Mouse (Mus musculus): Measurements from ENCODE around the gene Pcsk2. TPM values are rescaled to one million over a fixed set of nuclear protein-coding genes. Genes with fewer than 3 reads are reported as not detected.

Gene Pcsk2
- polyA plus RNA-seq, 1 experiment = 0.08 TPM

DNA sequence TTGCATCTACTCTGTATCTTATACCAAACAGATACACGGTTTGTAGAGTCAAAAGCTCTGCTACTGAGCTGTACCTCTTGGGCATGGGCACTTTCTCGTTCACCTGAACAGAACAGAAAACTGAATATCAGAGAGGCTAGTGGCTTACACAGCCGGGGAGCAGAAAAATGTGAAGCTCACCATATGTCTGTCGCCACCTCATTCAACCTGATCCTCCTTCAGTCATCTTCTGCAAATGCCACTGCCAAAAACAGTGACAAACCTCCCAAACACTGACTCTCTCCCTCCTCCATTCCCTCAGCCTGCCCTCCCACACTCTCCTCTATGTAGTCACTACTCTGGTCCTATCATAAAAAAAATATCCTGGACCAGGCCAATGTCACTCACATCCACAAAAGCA lies 165.9 kb downstream of the Pcsk2 start:
- no peak for DNase-seq
- H3K27ac ChIP-seq (ENCODE audit: control insufficient read depth, insufficient read depth, low read length) = no peak overlapping the region
- H3K4me3 ChIP-seq (ENCODE audit: control insufficient read depth, insufficient read depth, low read length) = no peak overlapping the region
- WGBS = 84% methylated on average over 4 of the region's 4 CpGs
- H3K4me1 ChIP-seq (replicated peaks; ENCODE audit: control insufficient read depth, insufficient read depth, low read length) = no peaks in the 10 kb centered on the region
- H3K27me3 ChIP-seq (ENCODE audit: control insufficient read depth, insufficient read depth, low read length) = no peaks in the 10 kb centered on the region
- H3K36me3 ChIP-seq (ENCODE audit: control insufficient read depth, insufficient read depth, low read length) = no peaks in the 10 kb centered on the region
- no peak for TF ChIP-seq CTCF (IDR thresholded peaks at IDR 0.05; ENCODE audit: borderline replicate concordance, control insufficient read depth, extremely low read depth, insufficient read depth, low read length, poor library complexity)
- no peak for TF ChIP-seq POLR2A (IDR thresholded peaks at IDR 0.05; ENCODE audit: control insufficient read depth, extremely low read depth, insufficient read depth, low read length, poor library complexity)

- Histone ChIP-seq H3K27ac (ENCODE audit: control insufficient read depth, insufficient read depth, low read length) (no peak overlapping the region), H3K27me3 (ENCODE audit: control insufficient read depth, insufficient read depth, low read length) (no peaks in the 10 kb centered on the region), H3K4me3 (ENCODE audit: control insufficient read depth, insufficient read depth, low read length) (no peak overlapping the region), H3K36me3 (ENCODE audit: control insufficient read depth, insufficient read depth, low read length) (no peaks in the 10 kb centered on the region), H3K4me1 (replicated peaks; ENCODE audit: control insufficient read depth, insufficient read depth, low read length) (no peaks in the 10 kb centered on the region)
- TF ChIP-seq CTCF (IDR thresholded peaks at IDR 0.05; ENCODE audit: borderline replicate concordance, control insufficient read depth, extremely low read depth, insufficient read depth, low read length, poor library complexity) = no peak
- TF ChIP-seq POLR2A (IDR thresholded peaks at IDR 0.05; ENCODE audit: control insufficient read depth, extremely low read depth, insufficient read depth, low read length, poor library complexity) = no peak
- 85% methylated on average over 3 of the region's 3 CpGs for WGBS
- no peak for DNase-seq
These were observed 166.9 kb downstream of the Pcsk2 start for GRCm38 (mm10) chr2:143712901-143713300.

- 88% methylated on average over 4 of the region's 4 CpGs for WGBS
- DNase-seq = no peak
- H3K27me3 ChIP-seq (ENCODE audit: control insufficient read depth, insufficient read depth, low read length) = no peaks in the 10 kb centered on the region
These were observed 167.9 kb downstream of the Pcsk2 start for GRCm38 (mm10) chr2:143713902-143714301.

GRCm38 (mm10) chr2:143715110-143715509 lies 169.2 kb downstream of the Pcsk2 start:
- H3K27me3 ChIP-seq (ENCODE audit: control insufficient read depth, insufficient read depth, low read length) = no peaks in the 10 kb centered on the region
- H3K4me3 ChIP-seq (ENCODE audit: control insufficient read depth, insufficient read depth, low read length) = no peak overlapping the region
- no peak for TF ChIP-seq CTCF (IDR thresholded peaks at IDR 0.05; ENCODE audit: borderline replicate concordance, control insufficient read depth, extremely low read depth, insufficient read depth, low read length, poor library complexity)
- no peak for TF ChIP-seq POLR2A (IDR thresholded peaks at IDR 0.05; ENCODE audit: control insufficient read depth, extremely low read depth, insufficient read depth, low read length, poor library complexity)
- DNase-seq = no peak
- no peaks in the 10 kb centered on the region for H3K36me3 ChIP-seq (ENCODE audit: control insufficient read depth, insufficient read depth, low read length)
- no peak overlapping the region for H3K27ac ChIP-seq (ENCODE audit: control insufficient read depth, insufficient read depth, low read length)
- 68% methylated on average over 4 of the region's 4 CpGs for WGBS
- no peaks in the 10 kb centered on the region for H3K4me1 ChIP-seq (replicated peaks; ENCODE audit: control insufficient read depth, insufficient read depth, low read length)

More at GRCm38 (mm10) chr2:143713902-143714301, 167.9 kb downstream of the Pcsk2 start:
- Histone ChIP-seq H3K4me3 (ENCODE audit: control insufficient read depth, insufficient read depth, low read length) (no peak overlapping the region), H3K36me3 (ENCODE audit: control insufficient read depth, insufficient read depth, low read length) (no peaks in the 10 kb centered on the region), H3K4me1 (replicated peaks; ENCODE audit: control insufficient read depth, insufficient read depth, low read length) (no peaks in the 10 kb centered on the region), H3K27ac (ENCODE audit: control insufficient read depth, insufficient read depth, low read length) (no peak overlapping the region)
- TF ChIP-seq POLR2A (IDR thresholded peaks at IDR 0.05; ENCODE audit: control insufficient read depth, extremely low read depth, insufficient read depth, low read length, poor library complexity) (no peak), CTCF (IDR thresholded peaks at IDR 0.05; ENCODE audit: borderline replicate concordance, control insufficient read depth, extremely low read depth, insufficient read depth, low read length, poor library complexity) (no peak)

GRCm38 (mm10) chr2:143723231-143723630 lies 177.3 kb downstream of the Pcsk2 start:
- WGBS = 26% methylated on average over 4 of the region's 4 CpGs
- Histone ChIP-seq H3K27me3 (ENCODE audit: control insufficient read depth, insufficient read depth, low read length) (no peaks in the 10 kb centered on the region), H3K4me3 (ENCODE audit: control insufficient read depth, insufficient read depth, low read length) (no peak overlapping the region)

GRCm38 (mm10) chr2:143724101-143724500 lies 178.1 kb downstream of the Pcsk2 start:
- WGBS = 86% methylated on average over 4 of the region's 4 CpGs
- TF ChIP-seq CTCF (IDR thresholded peaks at IDR 0.05; ENCODE audit: borderline replicate concordance, control insufficient read depth, extremely low read depth, insufficient read depth, low read length, poor library complexity) = no peak
- no peak for TF ChIP-seq POLR2A (IDR thresholded peaks at IDR 0.05; ENCODE audit: control insufficient read depth, extremely low read depth, insufficient read depth, low read length, poor library complexity)

More at GRCm38 (mm10) chr2:143723231-143723630, 177.3 kb downstream of the Pcsk2 start:
- no peak for TF ChIP-seq CTCF (IDR thresholded peaks at IDR 0.05; ENCODE audit: borderline replicate concordance, control insufficient read depth, extremely low read depth, insufficient read depth, low read length, poor library complexity)
- no peak for TF ChIP-seq POLR2A (IDR thresholded peaks at IDR 0.05; ENCODE audit: control insufficient read depth, extremely low read depth, insufficient read depth, low read length, poor library complexity)
- H3K27ac ChIP-seq (ENCODE audit: control insufficient read depth, insufficient read depth, low read length) = no peak overlapping the region
- no peaks in the 10 kb centered on the region for H3K36me3 ChIP-seq (ENCODE audit: control insufficient read depth, insufficient read depth, low read length)
- DNase-seq = no peak
- H3K4me1 ChIP-seq (replicated peaks; ENCODE audit: control insufficient read depth, insufficient read depth, low read length) = no peaks in the 10 kb centered on the region

GRCm38 (mm10) chr2:143724720-143725119 lies 178.8 kb downstream of the Pcsk2 start:
- Histone ChIP-seq H3K27ac (ENCODE audit: control insufficient read depth, insufficient read depth, low read length) (no peak overlapping the region), H3K4me1 (replicated peaks; ENCODE audit: control insufficient read depth, insufficient read depth, low read length) (no peaks in the 10 kb centered on the region), H3K4me3 (ENCODE audit: control insufficient read depth, insufficient read depth, low read length) (no peak overlapping the region), H3K36me3 (ENCODE audit: control insufficient read depth, insufficient read depth, low read length) (no peaks in the 10 kb centered on the region), H3K27me3 (ENCODE audit: control insufficient read depth, insufficient read depth, low read length) (no peaks in the 10 kb centered on the region)
- DNase-seq = no peak
- no peak for TF ChIP-seq CTCF (IDR thresholded peaks at IDR 0.05; ENCODE audit: borderline replicate concordance, control insufficient read depth, extremely low read depth, insufficient read depth, low read length, poor library complexity)
- WGBS = 93% methylated on average over 8 of the region's 8 CpGs

More at GRCm38 (mm10) chr2:143724101-143724500, 178.1 kb downstream of the Pcsk2 start:
- H3K27me3 ChIP-seq (ENCODE audit: control insufficient read depth, insufficient read depth, low read length) = no peaks in the 10 kb centered on the region
- H3K4me3 ChIP-seq (ENCODE audit: control insufficient read depth, insufficient read depth, low read length) = no peak overlapping the region
- no peak overlapping the region for H3K27ac ChIP-seq (ENCODE audit: control insufficient read depth, insufficient read depth, low read length)
- no peak for DNase-seq
- no peaks in the 10 kb centered on the region for H3K36me3 ChIP-seq (ENCODE audit: control insufficient read depth, insufficient read depth, low read length)
- H3K4me1 ChIP-seq (replicated peaks; ENCODE audit: control insufficient read depth, insufficient read depth, low read length) = no peaks in the 10 kb centered on the region
